Mouse (Mus musculus) neural tube, embryonic 10.5 days (tissue): ENCODE measurements around the gene Parp8.

ENCODE experiments used
- DNase-seq: peaks from one replicate; pipeline ENCODE4 v3.0.0-alpha.2; 2017; ENCODE audit warnings: low spot score; ENCODE audit errors: extremely low spot score

The Parp8 gene

DNA sequence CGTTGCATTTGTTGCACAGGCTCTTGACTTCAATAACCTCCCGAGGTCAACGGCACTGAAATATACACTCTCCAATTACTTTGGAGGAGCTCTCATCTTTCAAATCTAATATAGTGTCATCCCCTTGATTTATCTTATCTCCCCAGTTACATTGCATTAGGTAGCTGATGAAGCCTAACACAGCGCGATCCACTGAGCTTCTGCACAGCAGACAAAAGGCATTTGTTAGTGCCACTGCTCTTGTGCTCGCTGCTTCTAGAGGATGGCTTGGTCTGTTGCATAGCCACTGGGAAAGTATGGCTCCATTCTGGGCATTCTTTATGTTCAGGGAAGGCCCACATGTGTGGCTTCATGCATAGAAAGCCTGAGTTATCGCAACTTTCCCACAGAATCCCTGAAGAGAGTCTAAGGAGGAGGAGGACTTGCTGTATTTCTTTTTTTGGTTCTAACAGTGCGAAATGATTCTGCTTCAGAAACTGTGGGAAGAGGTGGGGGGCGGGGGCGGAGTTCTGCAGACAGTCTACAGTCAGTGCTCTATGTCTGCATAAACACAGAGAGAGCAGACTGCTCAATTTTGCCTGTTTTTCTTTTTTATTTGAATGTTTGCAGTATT, 145.7 kb downstream of the Parp8 start:
- DNase-seq, result no peak

DNA sequence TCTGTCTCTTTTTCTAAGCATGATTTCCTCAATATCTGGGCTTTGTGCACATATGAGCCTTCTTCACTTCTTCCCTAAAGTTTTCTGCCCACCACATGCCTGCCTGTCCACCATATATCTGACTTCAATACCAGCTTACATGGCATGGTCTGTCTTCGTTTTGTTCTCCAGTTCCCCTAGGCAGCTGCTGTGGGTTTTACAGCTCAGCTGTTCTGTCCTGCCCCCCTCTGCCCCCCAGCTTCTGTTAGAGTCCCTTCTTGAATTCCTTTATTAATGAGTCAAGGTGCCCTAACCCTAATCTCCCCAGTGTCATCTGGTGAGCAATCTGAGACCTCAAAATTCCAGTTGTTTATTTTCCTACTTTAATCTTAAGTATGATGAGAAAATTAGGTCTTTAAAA, 155.1 kb downstream of the Parp8 start:
- DNase-seq, result no peak

DNA sequence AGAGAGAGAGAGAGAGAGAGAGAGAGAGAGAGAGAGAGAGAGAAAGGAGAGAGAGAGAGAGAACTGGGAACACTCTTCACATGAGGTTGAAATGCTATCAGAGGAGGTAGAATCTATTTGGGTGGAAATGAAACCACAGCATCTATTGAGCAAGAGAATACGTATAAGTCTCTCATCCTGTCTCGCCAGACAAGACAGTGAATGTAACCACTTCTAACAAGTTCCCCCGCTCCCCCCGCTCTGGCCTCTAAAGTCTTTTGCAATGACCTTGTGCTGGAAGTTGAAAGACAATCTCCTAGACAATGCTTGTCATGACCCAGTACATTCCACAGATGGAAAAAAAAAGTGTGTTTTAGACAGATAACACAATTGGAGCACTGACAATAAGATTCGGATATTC, 181.4 kb downstream of the Parp8 start:
- DNase-seq, result no peak

DNA sequence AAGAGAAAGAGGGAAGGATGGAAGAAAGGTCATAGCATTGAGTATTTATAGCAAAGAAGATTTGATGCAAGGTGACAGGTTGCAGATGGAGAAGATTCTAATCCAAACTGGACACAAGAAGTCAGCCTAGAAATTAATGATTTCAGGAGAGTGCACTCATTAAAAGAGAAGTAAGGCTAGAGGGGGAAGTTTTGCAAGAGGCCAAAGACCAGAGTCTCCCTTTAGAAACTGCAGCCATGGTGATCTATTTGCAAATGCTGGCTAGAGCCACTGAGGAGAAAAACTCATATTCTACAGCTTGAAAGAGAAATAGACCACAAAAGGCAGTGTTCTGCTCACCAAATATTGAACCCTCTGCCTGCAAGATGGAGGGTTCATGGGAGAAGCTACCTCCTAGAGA, 194.4 kb downstream of the Parp8 start:
- no peak for DNase-seq

DNA sequence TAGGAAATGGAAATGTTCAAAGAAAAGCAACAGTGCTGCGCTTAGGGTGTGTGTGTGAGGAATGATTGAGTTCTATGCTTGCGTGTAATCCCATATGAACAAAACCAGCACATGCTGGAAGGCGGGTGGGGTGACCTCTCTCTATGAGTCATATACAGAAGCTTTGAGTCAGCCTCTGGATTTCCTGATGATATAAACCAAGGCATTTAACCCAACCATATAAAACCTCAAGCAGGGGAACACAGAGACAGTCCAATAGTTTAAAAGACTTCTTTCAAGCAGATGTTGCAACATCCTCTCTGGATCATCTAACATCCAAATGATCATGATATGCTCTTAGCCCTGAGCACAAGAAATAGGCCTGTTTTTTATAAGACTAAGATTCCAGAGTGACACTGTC, 196.3 kb downstream of the Parp8 start:
- DNase-seq, result no peak

DNA sequence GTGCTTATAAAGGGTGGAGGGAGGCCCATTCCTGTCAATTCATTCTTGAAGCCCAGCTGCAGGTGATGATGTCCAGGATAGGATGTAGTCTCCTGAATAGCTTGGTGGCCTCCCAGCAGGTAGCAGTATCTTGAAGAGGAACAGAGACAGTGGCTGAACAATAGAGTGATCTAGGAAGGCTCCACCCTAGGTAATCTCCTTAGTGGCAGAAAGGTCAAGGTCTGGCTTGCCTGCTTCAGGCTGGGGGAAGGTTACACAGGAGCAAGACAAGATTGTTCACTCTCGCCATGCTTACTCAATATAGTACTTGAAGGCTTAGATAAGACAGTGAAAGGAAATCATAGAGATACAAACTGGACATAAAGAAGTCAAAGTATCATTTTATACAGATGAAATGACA, 213.9 kb downstream of the Parp8 start:
- no peak for DNase-seq
